Mouse (Mus musculus) MEL (cell line): ENCODE measurements around the gene Notum. TPM values are rescaled to one million over a fixed set of nuclear protein-coding genes. Genes with fewer than 3 reads are reported as not detected.

ENCODE experiments used
- DNase-seq: peaks from one replicate; pipeline ENCODE4 v3.0.0; 2011; ENCODE audit warnings: low read depth, low spot score
- H3K27ac ChIP-seq: 2 replicates; pipeline ENCODE4 v1.5.1; 2012; ENCODE audit warnings: low read depth, mild to moderate bottlenecking, control low read depth, low read length, moderate library complexity; ENCODE audit not compliant: control insufficient read depth
- H3K27me3 ChIP-seq, 2 experiments: fragments of 150-350 bp in 1 of 2; sonication (generic) in 1 of 2; 2 replicates each; pipeline ENCODE4 v1.6.1; 2012; ENCODE audit warnings: low read length in 2 of 2, mild to moderate bottlenecking in 2 of 2, improper control_type of control experiment in 1 of 2, moderate library complexity in 1 of 2; ENCODE audit not compliant: insufficient read depth in 2 of 2, control insufficient read depth in 1 of 2
- H3K36me3 ChIP-seq, 2 experiments: 2 replicates each; pipeline ENCODE4 v1.6.1; 2012 to 2014; ENCODE audit warnings: low read length in 2 of 2, improper control_type of control experiment in 1 of 2, inconsistent platforms in 1 of 2, mild to moderate bottlenecking in 1 of 2; ENCODE audit not compliant: insufficient read depth in 2 of 2, control insufficient read depth in 1 of 2
- H3K4me1 ChIP-seq, 2 experiments: fragments of 150-350 bp in 1 of 2; sonication (generic) in 1 of 2; 2 replicates each; pipeline ENCODE4 v1.6.1; 2012; ENCODE audit warnings: low read length in 2 of 2, improper control_type of control experiment in 1 of 2, mild to moderate bottlenecking in 1 of 2; ENCODE audit not compliant: insufficient read depth in 2 of 2, control insufficient read depth in 1 of 2
- H3K4me3 ChIP-seq, 2 experiments: fragments of 150-350 bp in 1 of 2; sonication (generic) in 1 of 2; 2 replicates each; pipeline ENCODE4 v1.5.1; 2012; ENCODE audit warnings: low read depth in 2 of 2, low read length in 2 of 2, mild to moderate bottlenecking in 2 of 2, moderate library complexity in 2 of 2, control low read depth in 1 of 2, improper control_type of control experiment in 1 of 2; ENCODE audit not compliant: control insufficient read depth in 1 of 2, insufficient read depth in 1 of 2
- H3K79me2 ChIP-seq: 2 replicates; pipeline ENCODE4 v1.6.1; 2012; ENCODE audit warnings: mild to moderate bottlenecking, low read length, moderate library complexity; ENCODE audit not compliant: control insufficient read depth, poor library complexity, insufficient read depth
- H3K9ac ChIP-seq: 2 replicates; pipeline ENCODE4 v1.6.1; 2012; ENCODE audit warnings: low read depth, mild to moderate bottlenecking, control low read depth, low read length, moderate library complexity; ENCODE audit not compliant: control insufficient read depth, poor library complexity, severe bottlenecking
- H3K9me3 ChIP-seq: fragments of 150-350 bp; sonication (generic); replicated peaks from 2 replicates; pipeline ENCODE4 v1.6.1; 2012; ENCODE audit warnings: mild to moderate bottlenecking, low read length, improper control_type of control experiment, moderate library complexity; ENCODE audit not compliant: insufficient read depth
- BHLHE40 ChIP-seq: IDR thresholded peaks from 2 replicates; pipeline ENCODE4 v1.6.1; 2012; ENCODE audit warnings: low read depth, mild to moderate bottlenecking, inconsistent platforms, low read length, improper control_type of control experiment, borderline replicate concordance
- CHD1 ChIP-seq: IDR thresholded peaks from 2 replicates; pipeline ENCODE4 v1.6.1; 2012; ENCODE audit warnings: low read depth, mild to moderate bottlenecking, inconsistent platforms, low read length, improper control_type of control experiment
- CHD2 ChIP-seq: IDR thresholded peaks from 2 replicates; pipeline ENCODE4 v1.6.1; 2011; ENCODE audit warnings: low read length, improper control_type of control experiment
- CTCF ChIP-seq, 3 experiments: IDR thresholded peaks in 2 of 3; conservative IDR thresholded peaks in 1 of 3; 2 replicates each; pipeline ENCODE4 v1.5.1; 2011 to 2012; ENCODE audit warnings: low read length in 3 of 3, low read depth in 2 of 3, mild to moderate bottlenecking in 2 of 3, improper control_type of control experiment in 1 of 3, inconsistent platforms in 1 of 3, mixed read lengths in 1 of 3, moderate library complexity in 1 of 3; ENCODE audit not compliant: control insufficient read depth in 1 of 3, insufficient read depth in 1 of 3, poor library complexity in 1 of 3, severe bottlenecking in 1 of 3
- ELF1 ChIP-seq: IDR thresholded peaks from 2 replicates; pipeline ENCODE4 v1.6.1; 2014; ENCODE audit warnings: low read depth, mild to moderate bottlenecking, inconsistent platforms, low read length, improper control_type of control experiment, moderate library complexity
- ETS1 ChIP-seq: IDR thresholded peaks from 2 replicates; pipeline ENCODE4 v1.6.1; 2012; ENCODE audit warnings: low read depth, mild to moderate bottlenecking, inconsistent platforms, low read length, improper control_type of control experiment, moderate library complexity
- HCFC1 ChIP-seq: IDR thresholded peaks from 2 replicates; pipeline ENCODE4 v1.6.1; 2012; ENCODE audit warnings: low read depth, mild to moderate bottlenecking, inconsistent platforms, low read length, improper control_type of control experiment, moderate library complexity
- KAT2A ChIP-seq: conservative IDR thresholded peaks from 2 replicates; pipeline ENCODE4 v1.6.1; 2012; ENCODE audit warnings: low read depth, low read length, improper control_type of control experiment, inconsistent platforms
- MAX ChIP-seq: IDR thresholded peaks from 2 replicates; pipeline ENCODE4 v1.6.1; 2011; ENCODE audit warnings: low read length, improper control_type of control experiment
- MAZ ChIP-seq: IDR thresholded peaks from 2 replicates; pipeline ENCODE4 v1.6.1; 2012; ENCODE audit warnings: low read depth, mild to moderate bottlenecking, inconsistent platforms, low read length, improper control_type of control experiment
- MEF2A ChIP-seq: IDR thresholded peaks from 2 replicates; pipeline ENCODE4 v1.6.1; 2014; ENCODE audit warnings: low read depth, mild to moderate bottlenecking, inconsistent platforms, low read length, improper control_type of control experiment; ENCODE audit not compliant: poor library complexity, insufficient replicate concordance, severe bottlenecking; ENCODE audit errors: extremely low read depth
- MXI1 ChIP-seq: IDR thresholded peaks from 2 replicates; pipeline ENCODE4 v1.6.1; 2011; ENCODE audit warnings: mild to moderate bottlenecking, low read depth, low read length, improper control_type of control experiment
- MYB ChIP-seq: IDR thresholded peaks from 2 replicates; pipeline ENCODE4 v1.6.1; 2011; ENCODE audit warnings: mild to moderate bottlenecking, low read depth, low read length, improper control_type of control experiment
- NELFE ChIP-seq: IDR thresholded peaks from 2 replicates; pipeline ENCODE4 v1.6.1; 2011; ENCODE audit warnings: low read depth, low read length, improper control_type of control experiment
- NRF1 ChIP-seq: IDR thresholded peaks from 2 replicates; pipeline ENCODE4 v1.6.1; 2014; ENCODE audit warnings: low read depth, mild to moderate bottlenecking, inconsistent platforms, low read length, improper control_type of control experiment, moderate library complexity; ENCODE audit not compliant: poor library complexity, insufficient read depth, severe bottlenecking
- POLR2A ChIP-seq, 2 experiments: IDR thresholded peaks; 2 replicates each; pipeline ENCODE4 v1.6.1; 2011 to 2012; ENCODE audit warnings: low read length in 2 of 2, mild to moderate bottlenecking in 2 of 2, control low read depth in 1 of 2, improper control_type of control experiment in 1 of 2, low read depth in 1 of 2, moderate library complexity in 1 of 2; ENCODE audit not compliant: control insufficient read depth in 1 of 2, insufficient read depth in 1 of 2, poor library complexity in 1 of 2
- POLR2AphosphoS2 ChIP-seq: IDR thresholded peaks from 2 replicates; pipeline ENCODE4 v1.6.1; 2011; ENCODE audit warnings: low read length, improper control_type of control experiment
- RAD21 ChIP-seq: IDR thresholded peaks from 2 replicates; pipeline ENCODE4 v1.6.1; 2011; ENCODE audit warnings: mild to moderate bottlenecking, low read depth, low read length, improper control_type of control experiment
- SIN3A ChIP-seq: IDR thresholded peaks from 2 replicates; pipeline ENCODE4 v1.6.1; 2012; ENCODE audit warnings: low read length, improper control_type of control experiment, inconsistent platforms
- TBP ChIP-seq: IDR thresholded peaks from 2 replicates; pipeline ENCODE4 v1.8.0; 2011; ENCODE audit warnings: low read depth, low read length, improper control_type of control experiment
- TCF12 ChIP-seq: IDR thresholded peaks from 2 replicates; pipeline ENCODE4 v1.6.1; 2014; ENCODE audit warnings: low read depth, mild to moderate bottlenecking, inconsistent platforms, low read length, improper control_type of control experiment, moderate library complexity
- UBTF ChIP-seq: IDR thresholded peaks from 2 replicates; pipeline ENCODE4 v1.6.1; 2012; ENCODE audit warnings: low read depth, mild to moderate bottlenecking, inconsistent platforms, low read length, improper control_type of control experiment, moderate library complexity, borderline replicate concordance; ENCODE audit not compliant: insufficient read depth
- USF1 ChIP-seq: IDR thresholded peaks from 2 replicates; pipeline ENCODE4 v1.6.1; 2014; ENCODE audit warnings: low read depth, mild to moderate bottlenecking, inconsistent platforms, low read length, improper control_type of control experiment, moderate library complexity
- ZKSCAN1 ChIP-seq: IDR thresholded peaks from 2 replicates; pipeline ENCODE4 v1.6.1; 2012; ENCODE audit warnings: low read depth, mild to moderate bottlenecking, inconsistent platforms, low read length, improper control_type of control experiment, moderate library complexity
- ZMIZ1 ChIP-seq: IDR thresholded peaks from 2 replicates; pipeline ENCODE4 v1.6.1; 2012; ENCODE audit warnings: low read depth, mild to moderate bottlenecking, inconsistent platforms, low read length, improper control_type of control experiment, moderate library complexity
- polyA plus RNA-seq, 2 experiments: library from polyadenylated mRNA; stranded (reverse) in 1 of 2; unstranded in 1 of 2; fragments of >175 nt in 1 of 2; fragments of >200 nt in 1 of 2; gene quantifications; 2 replicates each; pipeline versions ENCODE4 v1.2.1 to v1.2.4; 2012; ENCODE audit warnings: low replicate concordance in 2 of 2, low read depth in 1 of 2; ENCODE audit not compliant: insufficient read length in 2 of 2, insufficient read depth in 1 of 2, missing spikeins in 1 of 2
- total RNA-seq: library from RNA; depleted of rRNA; stranded (reverse); fragments of 300-350 nt; gene quantifications from 2 replicates; pipeline ENCODE4 v1.2.3, GENCODE M21; 2012

The Notum gene
- total and polyA plus RNA-seq, 3 experiments = not detected

DNA sequence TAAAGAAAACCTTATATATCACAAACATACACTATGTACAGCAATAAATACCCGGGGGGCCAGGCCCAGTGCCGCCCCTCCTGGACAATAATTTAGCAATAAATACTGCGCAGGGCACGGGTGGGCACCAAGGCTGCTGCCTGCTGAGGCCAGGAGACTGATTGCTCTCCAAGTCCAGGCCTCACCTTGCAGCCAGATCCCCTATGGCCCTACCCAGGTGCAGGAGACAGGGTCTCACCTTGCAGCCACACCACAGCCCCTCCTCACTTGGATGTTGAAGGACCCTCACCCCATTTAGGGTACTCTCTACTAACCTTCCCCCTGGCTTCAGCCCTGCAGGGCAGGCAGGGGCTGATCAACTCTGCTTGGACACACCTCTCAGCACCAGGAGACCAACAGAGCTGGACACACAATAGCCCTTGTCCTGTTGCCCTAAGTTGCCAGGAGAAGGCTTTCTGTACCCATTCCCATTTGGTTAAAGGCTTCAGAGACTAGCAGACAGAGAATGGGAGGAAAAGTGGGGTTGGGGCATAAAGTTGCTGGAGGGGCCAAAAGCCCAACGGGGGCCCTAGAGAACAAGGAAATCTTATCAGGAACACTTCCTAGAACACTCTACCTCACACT, 35.7 kb downstream of the Notum start, which contains the start of gene Sirt7:
TSS of gene Sirt7 (minus strand) at position 89 of the 624 bp plus-strand sequence.
- peaks cover 41% of the 10 kb centered on the region for H3K79me2 ChIP-seq
- H3K9me3 ChIP-seq = no peaks in the 10 kb centered on the region
- peak within 1 kb of the TSS; percentile 92 for H3K9ac ChIP-seq
- no peak for DNase-seq
- H3K27ac ChIP-seq = peak within 1 kb of the TSS; percentile 54
- TF ChIP-seq ZMIZ1 (peak; percentile 37; the same call in 1 of the 2 replicates), ZKSCAN1 (no peak), CHD1 (0 out of 2 replicates have a peak, but pooled peaks have one; percentile 45), POLR2A (IDR thresholded peaks at IDR 0.05; ENCODE audit: control insufficient read depth in 1 of 2, insufficient read depth in 1 of 2, low read depth in 1 of 2, low read length in 2 of 2, poor library complexity in 1 of 2) (peak in 1 of 2 experiments; percentile 15; a peak in 1 of 4 replicates), MAZ (0 out of 2 replicates have a peak, but pooled peaks have one; percentile 13), POLR2AphosphoS2 (peak; percentile 62)
- H3K4me3 ChIP-seq = peak within 1 kb of the TSS; percentile 82 to 93
- H3K36me3 ChIP-seq = peaks cover 3 to 17% of the 10 kb centered on the region in 2 experiments
- H3K27me3 ChIP-seq = no peaks in the 10 kb centered on the region
- peaks cover 4 to 19% of the 10 kb centered on the region in 2 experiments for H3K4me1 ChIP-seq

DNA sequence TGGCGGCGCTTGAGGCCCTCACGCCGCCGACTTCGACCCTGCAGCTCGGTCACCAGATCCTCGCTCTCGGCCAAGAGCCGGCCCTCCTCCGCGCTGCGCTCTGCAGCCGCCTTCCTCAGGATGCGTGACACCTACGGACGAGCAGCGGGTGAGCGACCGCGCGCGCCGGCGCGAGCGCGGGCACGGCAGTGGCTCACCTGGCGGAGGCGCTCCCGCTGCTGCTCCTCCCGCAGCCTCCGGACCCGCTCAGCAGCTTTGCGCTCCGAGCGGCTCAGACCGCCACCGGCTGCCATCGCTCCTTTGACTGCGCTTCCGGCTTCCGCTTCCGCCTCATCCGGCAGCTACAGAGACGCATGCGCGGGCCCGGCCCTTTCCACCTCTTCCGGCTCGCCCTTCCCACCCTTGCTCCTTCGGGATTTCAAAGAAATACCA, 36.3 kb downstream of the Notum start:
- DNase-seq = peak; percentile 92
- peaks cover 0 to 13% of the 10 kb centered on the region in 2 experiments; a peak in 3 of 4 replicates for H3K4me1 ChIP-seq

More for the DNA sequence above, 36.3 kb downstream of the Notum start:
- peak overlapping the region; percentile 54 for H3K27ac ChIP-seq
- no peaks in the 10 kb centered on the region for H3K9me3 ChIP-seq
- H3K9ac ChIP-seq = peak overlapping the region; percentile 92
- peak overlapping the region; percentile 82 to 93 for H3K4me3 ChIP-seq
- peaks cover 35% of the 10 kb centered on the region for H3K79me2 ChIP-seq
- H3K27me3 ChIP-seq = no peaks in the 10 kb centered on the region
- peaks cover 3 to 12% of the 10 kb centered on the region in 2 experiments for H3K36me3 ChIP-seq
- TF ChIP-seq TBP = peak; percentile 80
- no peak for TF ChIP-seq MYB
- peak; percentile 98 for TF ChIP-seq NRF1
- peak; percentile 91; the same call in 1 of the 2 replicates for TF ChIP-seq SIN3A
- peak; percentile 48 for TF ChIP-seq MXI1
- no peak for TF ChIP-seq ZKSCAN1
- peak; percentile 61; the same call in 1 of the 2 replicates for TF ChIP-seq MAX
- TF ChIP-seq ETS1 = peak; percentile 16; the same call in 1 of the 2 replicates
- TF ChIP-seq CTCF (IDR thresholded peaks at IDR 0.05 in 2 of 3, conservative IDR thresholded peaks at IDR 0.05 in 1 of 3; ENCODE audit: control insufficient read depth in 1 of 3, insufficient read depth in 1 of 3, low read depth in 2 of 3, low read length in 3 of 3, poor library complexity in 1 of 3, severe bottlenecking in 1 of 3) = 0 out of 6 replicates have a peak, but pooled peaks of 1 of the 3 experiments have one; percentile 0
- peak; percentile 98 for TF ChIP-seq POLR2AphosphoS2
- TF ChIP-seq NELFE = peak; percentile 86
- peak; percentile 49; the same call in 1 of the 2 replicates for TF ChIP-seq KAT2A
- TF ChIP-seq UBTF = no peak
- TF ChIP-seq ELF1 = peak; percentile 100
- peak; percentile 58; the same call in 1 of the 2 replicates for TF ChIP-seq TCF12
- peak; percentile 5; the same call in 1 of the 2 replicates for TF ChIP-seq USF1
- no peak for TF ChIP-seq BHLHE40
- TF ChIP-seq CHD2 = no peak
- TF ChIP-seq POLR2A (IDR thresholded peaks at IDR 0.05; ENCODE audit: control insufficient read depth in 1 of 2, insufficient read depth in 1 of 2, low read depth in 1 of 2, low read length in 2 of 2, poor library complexity in 1 of 2) = peak; percentile 76 to 87
- peak; percentile 91 for TF ChIP-seq HCFC1
- TF ChIP-seq MEF2A = no peak
- no peak for TF ChIP-seq RAD21
